Mouse (Mus musculus): Measurements from ENCODE around the gene Serac1. TPM values are rescaled to one million over a fixed set of nuclear protein-coding genes. Genes with fewer than 3 reads are reported as not detected.

The Serac1 gene
- polyA plus RNA-seq, 1 experiment: 5.5 TPM

- 82% methylated on average over 4 of the region's 4 CpGs for WGBS
- Histone ChIP-seq H3K4me3 (replicated peaks; ENCODE audit: extremely low read depth, low read depth, low read length) (no peak overlapping the region), H3K4me1 (ENCODE audit: control insufficient read depth, insufficient read depth, low read length) (peaks cover 6% of the 10 kb centered on the region)
- no peak for DNase-seq
- TF ChIP-seq POLR2A (IDR thresholded peaks at IDR 0.05; ENCODE audit: borderline replicate concordance, extremely low read depth, low read depth, low read length): no peak
Observed at GRCm38 (mm10) chr17:6014985-6015384, 64.6 kb downstream of the Serac1 start.

- 86% methylated on average over 4 of the region's 4 CpGs for WGBS
- TF ChIP-seq CTCF (IDR thresholded peaks at IDR 0.05; ENCODE audit: insufficient read depth, low read length) (no peak), POLR2A (IDR thresholded peaks at IDR 0.05; ENCODE audit: borderline replicate concordance, extremely low read depth, low read depth, low read length) (no peak)
- no peak overlapping the region for H3K4me3 ChIP-seq (replicated peaks; ENCODE audit: extremely low read depth, low read depth, low read length)
- H3K4me1 ChIP-seq (ENCODE audit: control insufficient read depth, insufficient read depth, low read length): peaks cover 9% of the 10 kb centered on the region
- no peak for DNase-seq
Observed at GRCm38 (mm10) chr17:6013079-6013478, 66.5 kb downstream of the Serac1 start.

GRCm38 (mm10) chr17:6009606-6010005 lies 69.9 kb downstream of the Serac1 start:
- DNase-seq: no peak
- TF ChIP-seq POLR2A (IDR thresholded peaks at IDR 0.05; ENCODE audit: borderline replicate concordance, extremely low read depth, low read depth, low read length): no peak
- TF ChIP-seq CTCF (IDR thresholded peaks at IDR 0.05; ENCODE audit: insufficient read depth, low read length): no peak
- WGBS: 96% methylated on average over 4 of the region's 4 CpGs
- H3K4me1 ChIP-seq (ENCODE audit: control insufficient read depth, insufficient read depth, low read length): peaks cover 30% of the 10 kb centered on the region
- H3K4me3 ChIP-seq (replicated peaks; ENCODE audit: extremely low read depth, low read depth, low read length): no peak overlapping the region

GRCm38 (mm10) chr17:6008590-6008989 lies 71.0 kb downstream of the Serac1 start:
- TF ChIP-seq POLR2A (IDR thresholded peaks at IDR 0.05; ENCODE audit: borderline replicate concordance, extremely low read depth, low read depth, low read length): no peak
- TF ChIP-seq CTCF (IDR thresholded peaks at IDR 0.05; ENCODE audit: insufficient read depth, low read length): no peak
- H3K4me1 ChIP-seq (ENCODE audit: control insufficient read depth, insufficient read depth, low read length): peaks cover 30% of the 10 kb centered on the region
- no peak overlapping the region for H3K4me3 ChIP-seq (replicated peaks; ENCODE audit: extremely low read depth, low read depth, low read length)
- WGBS: 21% methylated on average over 11 of the region's 11 CpGs
- no peak for DNase-seq

GRCm38 (mm10) chr17:6007902-6008301 lies 71.6 kb downstream of the Serac1 start:
- DNase-seq: peak; percentile 21
- WGBS: 54% methylated on average over 9 of the region's 9 CpGs
- no peak overlapping the region for H3K4me3 ChIP-seq (replicated peaks; ENCODE audit: extremely low read depth, low read depth, low read length)
- TF ChIP-seq CTCF (IDR thresholded peaks at IDR 0.05; ENCODE audit: insufficient read depth, low read length) (no peak), POLR2A (IDR thresholded peaks at IDR 0.05; ENCODE audit: borderline replicate concordance, extremely low read depth, low read depth, low read length) (no peak)
- H3K4me1 ChIP-seq (ENCODE audit: control insufficient read depth, insufficient read depth, low read length): peaks cover 30% of the 10 kb centered on the region

- Histone ChIP-seq H3K4me1 (ENCODE audit: control insufficient read depth, insufficient read depth, low read length) (peaks cover 30% of the 10 kb centered on the region), H3K4me3 (replicated peaks; ENCODE audit: extremely low read depth, low read depth, low read length) (no peak overlapping the region)
- TF ChIP-seq CTCF (IDR thresholded peaks at IDR 0.05; ENCODE audit: insufficient read depth, low read length): no peak
- TF ChIP-seq POLR2A (IDR thresholded peaks at IDR 0.05; ENCODE audit: borderline replicate concordance, extremely low read depth, low read depth, low read length): no peak
- WGBS: 88% methylated on average over 5 of the region's 5 CpGs
- DNase-seq: no peak
Observed at GRCm38 (mm10) chr17:6007101-6007780, 72.3 kb downstream of the Serac1 start.

GRCm38 (mm10) chr17:6005638-6006471 lies 73.7 kb downstream of the Serac1 start:
- Histone ChIP-seq H3K4me3 (replicated peaks; ENCODE audit: extremely low read depth, low read depth, low read length) (no peak overlapping the region), H3K4me1 (ENCODE audit: control insufficient read depth, insufficient read depth, low read length) (peaks cover 30% of the 10 kb centered on the region)
- 14% methylated on average over 14 of the region's 14 CpGs for WGBS
- TF ChIP-seq POLR2A (IDR thresholded peaks at IDR 0.05; ENCODE audit: borderline replicate concordance, extremely low read depth, low read depth, low read length): peak; percentile 11; the same call in 1 of the 2 replicates
- TF ChIP-seq CTCF (IDR thresholded peaks at IDR 0.05; ENCODE audit: insufficient read depth, low read length): 0 out of 2 replicates have a peak, but pooled peaks have one; percentile 4
- DNase-seq: peak; percentile 68

GRCm38 (mm10) chr17:6005246-6005637 lies 74.3 kb downstream of the Serac1 start:
- DNase-seq: no peak
- no peak for TF ChIP-seq POLR2A (IDR thresholded peaks at IDR 0.05; ENCODE audit: borderline replicate concordance, extremely low read depth, low read depth, low read length)
- no peak for TF ChIP-seq CTCF (IDR thresholded peaks at IDR 0.05; ENCODE audit: insufficient read depth, low read length)
- 14% methylated on average over 11 of the region's 14 CpGs for WGBS
- peaks cover 30% of the 10 kb centered on the region for H3K4me1 ChIP-seq (ENCODE audit: control insufficient read depth, insufficient read depth, low read length)
- H3K4me3 ChIP-seq (replicated peaks; ENCODE audit: extremely low read depth, low read depth, low read length): no peak overlapping the region

- Histone ChIP-seq H3K4me3 (replicated peaks; ENCODE audit: extremely low read depth, low read depth, low read length) (no peak overlapping the region), H3K4me1 (ENCODE audit: control insufficient read depth, insufficient read depth, low read length) (peaks cover 30% of the 10 kb centered on the region)
- no peak for DNase-seq
- WGBS: 91% methylated on average over 6 of the region's 6 CpGs
- no peak for TF ChIP-seq POLR2A (IDR thresholded peaks at IDR 0.05; ENCODE audit: borderline replicate concordance, extremely low read depth, low read depth, low read length)
- TF ChIP-seq CTCF (IDR thresholded peaks at IDR 0.05; ENCODE audit: insufficient read depth, low read length): no peak
Observed at GRCm38 (mm10) chr17:6003661-6004060, 75.9 kb downstream of the Serac1 start.

Data from lung, adult 2 months (tissue).